Mouse (Mus musculus) liver, embryonic 13.5 days (tissue): Measurements from ENCODE around the gene Chchd4. TPM values are rescaled to one million over a fixed set of nuclear protein-coding genes. Genes with fewer than 3 reads are reported as not detected.

Experiments used
- ATAC-seq: fragments of 200-750 bp; cut with Nextera tagmentation; 2 replicates; pipeline ENCODE4 v1.8.0; 2017; ENCODE audit warnings: low read depth, mild to moderate bottlenecking, moderate number of reproducible peaks, moderate library complexity
- DNase-seq: peaks from one replicate; pipeline ENCODE4 v3.0.0; 2022
- H3K27ac ChIP-seq: fragments of 300-500 bp; sonication (generic); 2 replicates; pipeline ENCODE4 v1.5.1; 2015; ENCODE audit warnings: moderate library complexity, mild to moderate bottlenecking, inconsistent platforms
- H3K27me3 ChIP-seq: fragments of 300-500 bp; sonication (generic); 2 replicates; pipeline ENCODE4 v1.6.1; 2015; ENCODE audit warnings: mild to moderate bottlenecking, inconsistent platforms
- H3K36me3 ChIP-seq: fragments of 300-500 bp; sonication (generic); 2 replicates; pipeline ENCODE4 v1.6.1; 2015; ENCODE audit warnings: mild to moderate bottlenecking, inconsistent platforms
- H3K4me1 ChIP-seq: fragments of 300-500 bp; sonication (generic); replicated peaks from 2 replicates; pipeline ENCODE4 v1.6.1; 2015; ENCODE audit warnings: inconsistent platforms
- H3K4me2 ChIP-seq: fragments of 300-500 bp; sonication (generic); 2 replicates; pipeline ENCODE4 v1.6.1; 2015; ENCODE audit warnings: inconsistent platforms, mild to moderate bottlenecking, moderate library complexity
- H3K4me3 ChIP-seq: fragments of 300-500 bp; sonication (generic); replicated peaks from 2 replicates; pipeline ENCODE4 v1.5.1; 2015; ENCODE audit warnings: mild to moderate bottlenecking, inconsistent platforms
- H3K9ac ChIP-seq: fragments of 300-500 bp; sonication (generic); 2 replicates; pipeline ENCODE4 v1.6.1; 2015; ENCODE audit warnings: mild to moderate bottlenecking, inconsistent platforms
- H3K9me3 ChIP-seq: fragments of 300-500 bp; sonication (generic); replicated peaks from 2 replicates; pipeline ENCODE4 v1.6.1; 2016; ENCODE audit warnings: inconsistent platforms
- WGBS: fragments of 180-500 bp; shearing (Covaris S2); methylation state at CpG from one replicate; pipeline ENCODE4 v1.1.7; 2015; ENCODE audit not compliant: insufficient replicate concordance; 5-methylcytosine and 5-hydroxymethylcytosine counted together
- polyA plus RNA-seq: library from polyadenylated mRNA; unstranded; fragments of >200 nt; fragmentation: Nextera tagmentation; extraction: Ambion mirVana; gene quantifications from 2 replicates; pipeline ENCODE4 v1.2.1, GENCODE M21; 2015

The Chchd4 gene
- polyA plus RNA-seq, 1 experiment from 2014 or later: 24.0 TPM

GRCm38 (mm10) chr6:91440474-91441144 is 32.7 kb downstream of the Chchd4 start:
- 2% methylated on average over 30 of the region's 30 CpGs for WGBS
- Histone ChIP-seq H3K27ac (peak overlapping the region; percentile 73), H3K4me3 (peak overlapping the region; percentile 72), H3K9ac (peak overlapping the region; percentile 77), H3K27me3 (peaks cover 36% of the 10 kb centered on the region), H3K36me3 (no peaks in the 10 kb centered on the region), H3K4me1 (peaks cover 24% of the 10 kb centered on the region), H3K9me3 (no peaks in the 10 kb centered on the region), H3K4me2 (peak overlapping the region; percentile 86)
- ATAC-seq (peak; percentile 91), DNase-seq (peak; percentile 89)

DNA sequence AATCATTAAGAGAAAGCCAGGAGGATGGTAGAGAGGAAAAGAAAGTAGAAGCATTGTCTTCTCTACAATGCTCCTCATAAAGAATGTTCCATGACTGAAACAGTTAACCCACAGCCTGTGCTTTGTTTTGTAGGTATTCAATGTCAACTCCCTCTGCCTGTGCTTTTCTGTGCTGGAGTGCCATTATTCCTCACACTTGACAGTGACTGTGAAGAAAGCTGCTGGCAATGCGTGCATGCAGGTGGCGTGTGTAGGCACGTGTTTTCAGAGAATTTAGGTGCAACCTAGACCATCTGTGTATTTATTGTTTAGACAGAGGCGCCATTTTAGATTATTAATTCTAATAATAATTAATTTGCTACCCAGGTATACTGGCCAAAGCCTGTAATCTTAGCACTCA is 49.2 kb downstream of the Chchd4 start:
- Histone ChIP-seq H3K4me2 (no peak overlapping the region), H3K4me1 (no peaks in the 10 kb centered on the region), H3K9me3 (no peaks in the 10 kb centered on the region), H3K27ac (no peak overlapping the region), H3K27me3 (0 out of 2 replicates have a peak, but pooled peaks cover 6% of the 10 kb centered on the region), H3K9ac (no peak overlapping the region), H3K4me3 (no peak overlapping the region), H3K36me3 (no peaks in the 10 kb centered on the region)
- no peak for ATAC-seq
- DNase-seq: no peak
- WGBS: 52% methylated on average over 4 of the region's 4 CpGs

GRCm38 (mm10) chr6:91421629-91422028 is 51.7 kb downstream of the Chchd4 start:
- H3K36me3 ChIP-seq: no peaks in the 10 kb centered on the region
- ATAC-seq (no peak), DNase-seq (no peak)
- no peak overlapping the region for H3K4me2 ChIP-seq
- H3K27ac ChIP-seq: no peak overlapping the region
- H3K27me3 ChIP-seq: peaks cover 17% of the 10 kb centered on the region
- H3K9me3 ChIP-seq: no peaks in the 10 kb centered on the region
- no peak overlapping the region for H3K4me3 ChIP-seq
- H3K9ac ChIP-seq: no peak overlapping the region
- H3K4me1 ChIP-seq: no peaks in the 10 kb centered on the region
- WGBS: 60% methylated on average over 4 of the region's 4 CpGs

- ATAC-seq (no peak), DNase-seq (no peak)
- no peaks in the 10 kb centered on the region for H3K4me1 ChIP-seq
- H3K36me3 ChIP-seq: no peaks in the 10 kb centered on the region
- no peak overlapping the region for H3K4me3 ChIP-seq
- WGBS: 56% methylated on average over 5 of the region's 5 CpGs
- H3K9ac ChIP-seq: no peak overlapping the region
- no peak overlapping the region for H3K4me2 ChIP-seq
- no peaks in the 10 kb centered on the region for H3K9me3 ChIP-seq
- H3K27me3 ChIP-seq: peaks cover 50% of the 10 kb centered on the region
- no peak overlapping the region for H3K27ac ChIP-seq
Observed at GRCm38 (mm10) chr6:91417291-91417845, 56.0 kb downstream of the Chchd4 start.

DNA sequence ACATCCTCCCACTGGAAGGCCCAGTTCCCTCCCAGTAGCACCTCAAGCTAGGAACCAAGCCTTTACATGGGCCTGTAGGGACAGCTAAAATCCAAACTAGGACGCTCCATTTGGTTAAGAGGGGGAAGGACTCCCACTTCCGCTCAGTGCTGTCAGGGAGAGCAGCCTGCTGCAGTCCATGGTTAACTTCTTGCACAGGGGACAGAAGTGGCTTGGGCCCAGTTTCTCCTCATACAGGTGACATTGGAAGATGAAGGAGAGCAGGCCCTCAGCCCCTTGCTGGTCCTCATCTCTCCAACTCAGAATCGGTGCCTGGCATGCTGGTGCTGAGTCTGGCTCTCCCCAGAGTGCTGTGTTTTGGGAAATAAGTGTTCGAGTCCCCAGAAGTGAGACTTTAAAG is 57.2 kb downstream of the Chchd4 start:
- DNase-seq (no peak), ATAC-seq (no peak)
- H3K27me3 ChIP-seq: peaks cover 62% of the 10 kb centered on the region
- no peaks in the 10 kb centered on the region for H3K36me3 ChIP-seq
- peaks cover 5% of the 10 kb centered on the region for H3K4me1 ChIP-seq
- WGBS: 64% methylated on average over 4 of the region's 4 CpGs
- no peak overlapping the region for H3K4me2 ChIP-seq
- no peak overlapping the region for H3K9ac ChIP-seq
- no peaks in the 10 kb centered on the region for H3K9me3 ChIP-seq
- no peak overlapping the region for H3K27ac ChIP-seq
- no peak overlapping the region for H3K4me3 ChIP-seq

GRCm38 (mm10) chr6:91414890-91415289 is 58.5 kb downstream of the Chchd4 start:
- 4% methylated on average over 4 of the region's 4 CpGs for WGBS
- H3K4me3 ChIP-seq: no peak overlapping the region

More at GRCm38 (mm10) chr6:91414890-91415289, 58.5 kb downstream of the Chchd4 start:
- no peaks in the 10 kb centered on the region for H3K36me3 ChIP-seq
- peaks cover 72% of the 10 kb centered on the region for H3K27me3 ChIP-seq
- no peak overlapping the region for H3K9ac ChIP-seq
- no peak for ATAC-seq
- no peak overlapping the region for H3K27ac ChIP-seq
- peaks cover 10% of the 10 kb centered on the region for H3K4me1 ChIP-seq
- no peak for DNase-seq
- H3K4me2 ChIP-seq: no peak overlapping the region
- no peaks in the 10 kb centered on the region for H3K9me3 ChIP-seq

Other genes starting within 250 kb of the Chchd4 start
- gene Wnt7a, start 62.2 kb downstream of the Chchd4 start, polyA plus RNA-seq: not detected in 2 replicates
- gene Tmem43, start 157 bp upstream of the Chchd4 start, polyA plus RNA-seq: 12.2 and 14.3 TPM in 2 replicates
- 4.6 and 5.5 TPM in 2 replicates for gene Xpc, start 42.3 kb upstream of the Chchd4 start, polyA plus RNA-seq
- 173 and 175 TPM in 2 replicates for gene Lsm3, start 42.4 kb upstream of the Chchd4 start, polyA plus RNA-seq
- gene Slc6a6, start 210.5 kb upstream of the Chchd4 start, polyA plus RNA-seq: 21.7 and 23.3 TPM in 2 replicates